Mouse (Mus musculus) heart, adult 2 months (tissue): ENCODE measurements at regions not wholly inside any gene's neighbourhood (a gene's known extent, or its start where the extent isn't known, plus 50 kb on each side); places are given as distances from the start of the nearest gene placed in this dataset.

Experiments
- CTCF ChIP-seq: fragments of 200-600 bp; IDR thresholded peaks from 2 replicates; pipeline ENCODE4 v1.8.1; 2022; ENCODE audit warnings: antibody characterized with exemption, mild to moderate bottlenecking, moderate library complexity
- POLR2A ChIP-seq: fragments of 200-500 bp; IDR thresholded peaks from 2 replicates; pipeline ENCODE4 v1.6.1; 2011; ENCODE audit warnings: mild to moderate bottlenecking, low read depth, low read length, control low read depth; ENCODE audit not compliant: insufficient read depth

- no peak for TF ChIP-seq CTCF
- TF ChIP-seq POLR2A = no peak
Measured at GRCm38 (mm10) chr4:140406913-140407312, 160.3 kb upstream of the Igsf21 start.
